Mouse (Mus musculus) MN1 (cell line): Measurements from ENCODE around the gene Card10.

Experiments used
- DNase-seq: peaks from one replicate; pipeline ENCODE4 v3.0.0-alpha.2; 2016; ENCODE audit warnings: low spot score

The Card10 gene

GRCm38 (mm10) chr15:78735431-78736180, 67.2 kb downstream of the Card10 start:
- peak; percentile 72 for DNase-seq

- no peak for DNase-seq
Observed at GRCm38 (mm10) chr15:78731830-78732229, 71.0 kb downstream of the Card10 start.

- no peak for DNase-seq
Observed at GRCm38 (mm10) chr15:78730315-78731049, 72.4 kb downstream of the Card10 start.

- DNase-seq, result no peak
Observed at GRCm38 (mm10) chr15:78726697-78727096, 76.1 kb downstream of the Card10 start.
